Mouse (Mus musculus): ENCODE results near the gene Phldb2.

Gene Phldb2

GRCm38 (mm10) chr16:45841016-45841415 is 112.4 kb downstream of the Phldb2 start:
- DNase-seq (ENCODE audit: low spot score): no peak

- peak; percentile 64 for DNase-seq (ENCODE audit: low spot score)
These were observed 115.7 kb downstream of the Phldb2 start for GRCm38 (mm10) chr16:45837541-45838342.

- no peak for DNase-seq (ENCODE audit: low spot score)
These were observed 120.7 kb downstream of the Phldb2 start for GRCm38 (mm10) chr16:45832747-45833108.

GRCm38 (mm10) chr16:45832061-45832746 is 121.2 kb downstream of the Phldb2 start:
- DNase-seq (ENCODE audit: low spot score): no peak

- DNase-seq (ENCODE audit: low spot score): no peak
These were observed 122.1 kb downstream of the Phldb2 start for GRCm38 (mm10) chr16:45831094-45831872.

GRCm38 (mm10) chr16:45830096-45830866 is 123.1 kb downstream of the Phldb2 start:
- no peak for DNase-seq (ENCODE audit: low spot score)

GRCm38 (mm10) chr16:45825309-45825708 is 128.1 kb downstream of the Phldb2 start:
- no peak for DNase-seq (ENCODE audit: low spot score)

- DNase-seq (ENCODE audit: low spot score): no peak
These were observed 129.4 kb downstream of the Phldb2 start for GRCm38 (mm10) chr16:45824025-45824424.

- no peak for DNase-seq (ENCODE audit: low spot score)
These were observed 133.5 kb downstream of the Phldb2 start for GRCm38 (mm10) chr16:45819911-45820310.

GRCm38 (mm10) chr16:45817795-45818194 is 135.6 kb downstream of the Phldb2 start:
- no peak for DNase-seq (ENCODE audit: low spot score)

GRCm38 (mm10) chr16:45816670-45817069 is 136.7 kb downstream of the Phldb2 start:
- no peak for DNase-seq (ENCODE audit: low spot score)

- DNase-seq (ENCODE audit: low spot score): no peak
These were observed 138.8 kb downstream of the Phldb2 start for GRCm38 (mm10) chr16:45814611-45815010.

GRCm38 (mm10) chr16:45811788-45812187 is 141.6 kb downstream of the Phldb2 start:
- DNase-seq (ENCODE audit: low spot score): no peak

GRCm38 (mm10) chr16:45810829-45811326 is 142.5 kb downstream of the Phldb2 start:
- no peak for DNase-seq (ENCODE audit: low spot score)

- peak; percentile 35 for DNase-seq (ENCODE audit: low spot score)
These were observed 143.2 kb downstream of the Phldb2 start for GRCm38 (mm10) chr16:45810155-45810554.

GRCm38 (mm10) chr16:45804708-45805107 is 148.7 kb downstream of the Phldb2 start:
- DNase-seq (ENCODE audit: low spot score): no peak

GRCm38 (mm10) chr16:45800406-45800805 is 153.0 kb downstream of the Phldb2 start:
- DNase-seq (ENCODE audit: low spot score): no peak

- no peak for DNase-seq (ENCODE audit: low spot score)
These were observed 154.2 kb downstream of the Phldb2 start for GRCm38 (mm10) chr16:45799150-45799549.

- no peak for DNase-seq (ENCODE audit: low spot score)
These were observed 154.8 kb downstream of the Phldb2 start for GRCm38 (mm10) chr16:45798591-45798990.

- DNase-seq (ENCODE audit: low spot score): peak; percentile 24
These were observed 156.6 kb downstream of the Phldb2 start for GRCm38 (mm10) chr16:45796815-45797214.

- DNase-seq (ENCODE audit: low spot score): no peak
These were observed 158.2 kb downstream of the Phldb2 start for GRCm38 (mm10) chr16:45795188-45795693.
